Mouse (Mus musculus) ES-E14 (cell line): ENCODE data around the gene Plekhg5.

Experiments used
- CHD2 ChIP-seq: IDR thresholded peaks from 2 replicates; pipeline ENCODE4 v1.6.1; 2014; ENCODE audit warnings: mild to moderate bottlenecking, low read depth, low read length, inconsistent platforms
- MAFK ChIP-seq: IDR thresholded peaks from 2 replicates; pipeline ENCODE4 v1.6.1; 2014; ENCODE audit warnings: mild to moderate bottlenecking, low read depth, low read length, inconsistent platforms; ENCODE audit not compliant: insufficient read depth
- ZNF384 ChIP-seq: IDR thresholded peaks from 2 replicates; pipeline ENCODE4 v1.6.1; 2012; ENCODE audit warnings: low read depth, low read length, inconsistent platforms

- TF ChIP-seq ZNF384 (no peak), CHD2 (no peak), MAFK (no peak)
Measured at GRCm38 (mm10) chr4:152151966-152152544, 79.8 kb downstream of the Plekhg5 start, which contains the start of gene Espn.
